Mouse (Mus musculus) left cerebral cortex, adult 11 months (tissue): ENCODE measurements around the gene Lpar3.
"Not testable (repeated sequence)": the region's sequence is repeated elsewhere in the genome, so short reads cannot be mapped to it uniquely, and the experiment has no call there.

Experiments
- DNase-seq: peaks from one replicate; pipeline ENCODE4 v3.0.0; 2022; ENCODE audit warnings: low spot score

The Lpar3 gene

GRCm38 (mm10) chr3:146209759-146210158, 11.0 kb upstream of the Lpar3 start:
- not testable (repeated sequence) for DNase-seq

DNA sequence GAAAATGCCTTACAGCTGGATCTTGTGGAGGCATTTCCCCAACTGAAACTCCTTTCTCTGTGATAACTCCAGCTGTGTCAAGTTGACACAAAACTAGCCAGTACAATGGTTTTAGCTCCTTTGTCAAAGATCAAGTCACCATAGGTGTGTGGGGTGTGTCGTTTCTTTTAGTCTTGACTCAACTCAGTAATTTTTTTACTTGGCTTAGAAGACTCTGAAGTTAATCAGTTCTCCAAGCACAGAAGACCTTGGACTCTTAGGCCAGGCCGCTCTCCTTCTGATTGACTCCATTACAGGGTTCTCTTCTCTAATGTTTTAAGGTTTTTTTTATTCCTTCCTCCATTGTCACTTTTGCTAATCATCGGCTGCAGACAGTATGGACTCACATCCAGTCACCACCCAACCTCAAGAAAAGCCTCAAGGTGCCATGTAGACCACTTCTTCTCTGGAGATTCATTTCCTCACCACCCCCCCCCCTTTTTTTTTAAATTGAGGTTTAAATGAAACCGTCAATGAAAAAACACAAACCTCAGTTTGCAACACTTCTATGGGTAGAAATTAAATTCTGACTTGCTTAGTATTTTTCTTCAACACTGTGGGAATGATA, 9.5 kb upstream of the Lpar3 start:
- DNase-seq: no peak

DNA sequence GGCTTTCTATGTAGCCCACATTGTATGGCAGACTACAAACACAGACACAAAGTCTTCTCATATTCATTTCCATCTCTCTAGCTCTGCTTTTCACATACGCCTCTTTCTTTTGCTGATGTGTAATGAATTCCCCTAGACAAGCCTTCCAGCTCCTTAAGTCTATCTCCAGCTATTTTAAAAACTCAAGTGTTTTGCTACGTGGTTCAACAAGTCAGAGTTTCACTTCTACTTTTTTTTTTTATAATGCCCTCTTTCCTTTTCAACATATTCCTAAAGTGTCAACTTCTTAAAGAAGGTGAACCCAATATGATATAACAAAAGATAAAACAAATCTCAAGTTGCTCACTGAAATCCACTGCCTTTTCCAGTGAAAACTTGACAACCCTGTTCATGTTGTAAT, 8.8 kb upstream of the Lpar3 start:
- DNase-seq: no peak

DNA sequence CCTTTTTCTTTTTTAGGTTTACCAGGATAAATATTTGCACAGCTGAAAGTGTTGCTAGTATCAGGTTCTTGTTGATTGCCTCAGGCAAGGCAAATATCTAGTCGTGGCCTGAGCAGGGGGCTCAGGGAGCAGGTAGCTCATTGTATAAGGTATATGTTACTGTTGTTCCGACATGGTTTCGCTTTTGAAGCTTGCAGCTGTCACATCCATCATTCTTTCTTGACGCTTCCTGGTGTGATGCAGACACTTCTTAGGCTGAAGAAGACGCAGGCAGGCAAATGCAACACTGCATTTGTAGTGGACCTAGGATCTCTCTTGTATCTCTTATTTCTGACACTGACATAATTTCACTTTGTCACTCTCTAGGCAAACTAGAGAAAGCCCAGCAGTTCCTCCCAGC, 7.4 kb upstream of the Lpar3 start:
- DNase-seq: no peak

DNA sequence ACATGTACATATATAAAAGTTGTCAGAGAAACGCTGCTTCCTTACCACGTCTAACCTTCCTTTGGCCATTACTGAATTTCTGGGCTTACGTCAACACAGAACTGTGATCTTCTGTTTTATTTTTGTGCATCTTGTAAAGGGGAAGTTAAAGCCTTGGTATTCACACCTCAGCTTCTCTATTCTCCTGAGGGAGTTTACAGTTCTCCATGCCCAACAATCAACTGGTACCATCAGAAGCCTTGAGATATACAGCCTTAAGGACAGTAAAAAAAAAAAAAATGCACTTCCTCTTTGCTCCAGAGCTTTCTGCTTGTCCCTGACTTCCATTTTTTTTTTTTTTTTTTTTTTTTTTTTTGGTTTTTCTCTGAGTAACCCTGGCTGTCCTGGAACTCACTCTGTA, 4.2 kb upstream of the Lpar3 start:
- DNase-seq: no peak

- no peak for DNase-seq
Observed at GRCm38 (mm10) chr3:146224271-146224670, 3.5 kb downstream of the Lpar3 start.

DNA sequence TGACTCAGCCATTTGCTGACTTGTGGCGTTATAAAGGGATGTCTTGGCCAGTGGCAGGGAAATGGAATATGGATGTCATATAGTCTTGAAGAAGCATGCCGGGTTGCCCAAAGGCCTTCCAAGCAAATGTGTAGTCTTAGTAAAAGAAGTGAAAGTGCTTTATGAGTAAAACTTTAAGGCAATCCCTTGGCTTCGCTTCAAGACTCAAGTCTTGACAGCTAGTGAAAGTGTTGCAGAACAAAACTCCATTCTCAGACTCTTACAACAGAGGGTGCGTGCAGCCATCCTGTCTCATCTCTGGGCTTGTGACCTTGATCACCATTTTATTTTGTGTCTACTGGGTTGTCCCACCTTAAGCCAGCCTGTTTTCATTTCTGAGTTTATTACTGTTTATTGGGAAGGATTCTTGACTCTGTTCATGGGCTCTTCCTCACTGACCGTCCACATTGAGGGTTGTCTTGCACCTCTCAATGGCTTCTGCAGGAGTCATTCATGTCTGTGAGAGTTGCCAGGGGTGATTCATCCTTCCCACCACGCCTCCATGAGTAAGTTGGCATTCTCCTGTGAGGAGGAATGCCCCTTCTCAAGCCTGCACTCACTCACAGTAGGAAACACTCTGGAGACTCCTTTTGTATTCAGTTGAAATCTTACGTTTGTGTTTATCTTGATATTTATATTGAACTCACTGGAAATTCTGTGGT, 4.4 kb downstream of the Lpar3 start:
- DNase-seq: no peak

GRCm38 (mm10) chr3:146227427-146227826, 6.7 kb downstream of the Lpar3 start:
- DNase-seq: no peak

DNA sequence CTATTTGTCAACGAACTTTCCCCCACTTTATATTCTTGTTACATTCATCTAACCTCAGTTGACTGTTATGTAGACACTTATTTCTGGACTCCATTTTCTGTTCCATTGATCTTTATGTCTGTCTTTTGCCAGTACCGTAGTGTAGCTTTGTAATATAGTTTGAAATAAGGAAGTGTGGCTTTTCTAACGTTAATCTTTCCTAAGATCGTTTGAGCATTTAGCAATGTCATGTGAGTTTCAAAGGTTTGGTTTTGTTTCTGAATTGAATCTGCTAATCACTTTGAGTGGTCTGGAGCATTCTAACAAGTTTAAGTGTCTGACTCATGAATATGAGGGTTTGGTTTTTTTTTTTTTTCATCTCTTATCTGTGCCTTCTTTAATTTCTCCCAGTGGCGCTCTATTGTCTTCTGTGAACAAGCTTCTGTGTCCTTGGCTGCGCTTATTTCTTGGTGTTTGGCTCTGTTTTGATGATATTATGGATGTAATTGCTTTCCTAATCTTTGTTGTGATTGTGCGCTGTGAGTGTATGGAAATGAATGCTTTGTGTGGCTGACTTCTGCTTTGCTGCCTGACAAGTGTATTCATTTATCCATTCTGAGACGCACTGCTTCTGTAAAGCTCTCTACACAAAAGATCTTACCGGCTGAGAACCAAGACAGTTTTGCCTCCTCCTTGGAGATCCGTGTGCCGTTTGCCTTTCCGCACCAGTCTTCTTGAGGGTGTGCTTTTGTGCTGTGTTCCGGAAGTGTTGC, 8.0 kb downstream of the Lpar3 start:
- DNase-seq: no peak

DNA sequence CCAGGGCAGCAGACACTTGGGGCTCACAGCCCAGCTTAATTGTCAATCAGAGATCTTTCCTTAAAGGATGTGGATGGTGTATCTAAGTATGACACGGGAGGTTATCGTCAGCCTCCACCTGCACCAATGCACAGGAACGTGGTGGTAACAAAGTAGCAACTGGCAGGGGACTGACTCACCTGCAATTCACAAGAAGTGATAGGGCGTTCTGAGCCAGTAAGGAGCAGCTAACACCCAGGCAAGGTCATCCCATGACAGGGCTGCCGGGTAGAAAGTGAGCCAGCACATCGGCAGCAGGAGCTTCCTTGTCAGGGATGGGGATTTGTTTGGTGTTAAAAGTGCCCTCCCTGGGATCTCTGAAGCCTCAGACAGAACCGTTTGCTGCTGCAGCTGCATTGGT, 11.9 kb downstream of the Lpar3 start:
- DNase-seq: no peak

DNA sequence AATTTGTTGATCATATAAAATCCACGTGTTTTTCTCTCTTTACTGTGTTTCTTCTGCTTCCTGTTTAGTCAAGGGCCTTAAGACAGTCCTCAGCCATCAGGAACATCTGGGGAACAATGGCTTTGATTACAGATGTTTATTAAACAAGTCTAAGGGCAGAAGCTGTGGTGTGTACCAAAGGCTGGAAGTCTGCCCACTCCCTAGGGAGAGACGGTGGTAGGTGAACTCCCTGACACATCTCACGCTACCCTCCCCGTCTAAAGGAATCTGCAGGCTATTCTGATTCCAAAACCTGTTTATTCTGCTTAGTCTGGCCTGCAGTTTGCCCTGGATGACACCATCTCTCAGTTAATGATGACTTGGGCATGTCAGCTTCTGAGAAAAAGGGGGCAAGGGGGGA, 13.0 kb downstream of the Lpar3 start:
- no peak for DNase-seq

DNA sequence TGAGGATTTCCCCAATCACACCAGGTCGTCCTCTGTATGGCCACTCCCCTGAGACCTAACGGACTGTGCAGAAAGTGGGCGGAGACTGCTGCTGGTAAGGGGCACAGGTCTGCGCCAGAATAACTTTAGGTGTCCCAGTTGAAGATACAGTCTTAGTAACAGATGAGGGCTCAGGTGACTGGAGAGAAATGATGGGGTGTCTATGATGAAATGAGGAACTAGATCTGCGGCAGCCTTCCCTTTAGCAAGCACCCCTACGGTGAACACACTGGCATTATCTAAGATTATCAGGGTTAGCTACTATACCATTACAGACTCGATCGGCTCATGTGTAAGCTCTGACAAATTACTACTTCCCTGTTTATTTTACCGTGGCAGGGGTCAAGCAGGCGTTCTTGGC, 13.8 kb downstream of the Lpar3 start:
- DNase-seq: no peak

GRCm38 (mm10) chr3:146236280-146236679, 15.5 kb downstream of the Lpar3 start:
- DNase-seq: no peak

- DNase-seq: no peak
Observed at GRCm38 (mm10) chr3:146237676-146238075, 16.9 kb downstream of the Lpar3 start.

DNA sequence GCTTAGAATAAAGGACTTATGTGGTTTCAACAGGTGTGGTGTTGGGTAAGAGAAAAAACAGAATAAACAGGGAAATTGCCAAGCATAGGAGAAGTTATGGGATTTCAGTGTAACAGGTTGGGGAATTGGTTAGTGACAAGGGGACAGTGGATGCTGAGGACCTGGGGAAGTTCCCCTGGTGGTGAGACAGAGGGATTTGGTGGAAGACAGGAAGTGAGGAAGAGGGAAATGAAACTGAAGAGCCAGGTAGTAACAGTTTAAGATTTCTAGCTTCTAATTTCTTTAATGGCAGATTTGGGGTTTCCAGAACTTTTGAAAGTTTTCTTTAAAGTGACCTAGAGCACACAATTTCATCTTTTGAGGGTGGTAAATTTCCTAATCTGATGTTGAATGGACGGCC, 23.9 kb downstream of the Lpar3 start:
- no peak for DNase-seq

DNA sequence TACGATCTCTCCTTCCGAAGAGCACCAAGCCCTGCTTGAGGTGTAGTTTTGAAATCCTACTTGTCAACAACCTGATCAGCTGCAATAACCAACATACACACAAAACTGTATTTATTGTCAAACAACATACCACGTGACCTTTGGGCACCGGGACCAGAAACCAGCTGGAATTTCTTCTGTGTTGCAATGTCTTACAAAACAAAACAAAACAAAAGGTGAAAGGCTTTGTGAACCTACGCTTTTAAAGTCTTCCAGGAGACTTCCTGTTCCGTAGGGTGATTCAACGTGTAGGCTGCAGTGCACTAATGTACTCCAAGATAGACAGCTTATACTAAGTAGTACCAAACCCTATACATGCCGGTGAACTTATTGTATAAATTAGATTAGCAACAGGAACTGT, 25.8 kb downstream of the Lpar3 start:
- DNase-seq: no peak

- no peak for DNase-seq
Observed at GRCm38 (mm10) chr3:146246992-146247391, 26.2 kb downstream of the Lpar3 start.

GRCm38 (mm10) chr3:146249895-146250294, 29.1 kb downstream of the Lpar3 start:
- no peak for DNase-seq

- no peak for DNase-seq
Observed at GRCm38 (mm10) chr3:146251771-146252170, 31.0 kb downstream of the Lpar3 start.

DNA sequence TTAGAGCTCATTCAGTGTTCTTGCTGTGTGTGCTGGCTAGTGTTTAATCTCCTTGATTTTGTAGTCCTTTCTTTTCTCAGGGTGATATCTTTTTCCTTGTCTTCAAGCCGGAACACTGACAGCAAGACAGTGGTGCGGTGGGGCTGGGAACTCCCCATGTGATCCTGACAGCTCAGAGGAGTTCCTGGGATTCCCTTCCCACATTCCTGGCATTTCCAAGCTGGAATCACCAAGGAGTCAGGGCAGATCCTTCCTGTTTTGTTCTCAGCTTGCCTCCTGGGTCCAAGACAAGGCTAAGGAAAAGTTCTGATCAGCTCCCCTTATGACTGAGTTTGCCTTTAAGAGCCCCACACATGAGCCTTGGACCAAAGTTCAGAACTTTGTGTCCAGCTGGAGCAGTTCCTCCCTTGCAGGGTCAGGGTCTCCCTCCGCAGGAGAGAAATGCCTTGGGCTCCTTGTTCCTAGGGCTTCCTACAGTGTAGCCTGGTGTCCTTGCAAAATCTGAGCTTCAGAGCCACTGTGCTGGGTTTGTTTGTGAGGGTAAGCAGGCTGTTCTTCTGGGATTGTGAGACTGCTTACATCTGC, 33.1 kb downstream of the Lpar3 start:
- DNase-seq: no peak

DNA sequence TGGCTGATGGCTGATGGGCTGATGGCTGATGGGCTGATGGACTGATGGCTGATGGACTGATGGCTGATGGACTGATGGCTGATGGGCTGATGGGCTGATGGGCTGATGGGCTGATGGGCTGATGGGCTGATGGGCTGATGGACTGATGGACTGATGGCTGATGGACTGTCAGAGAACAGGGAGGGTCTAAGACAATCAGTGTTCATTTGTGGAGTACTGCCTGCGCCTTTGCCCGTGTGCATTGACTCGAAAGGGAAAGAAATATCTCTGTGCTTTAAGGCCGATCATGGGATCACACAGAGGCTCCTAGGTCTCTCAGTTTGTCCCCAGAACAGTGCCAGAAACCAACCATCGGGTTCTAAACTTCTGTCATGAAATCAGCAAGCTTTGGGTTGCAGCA, 34.4 kb downstream of the Lpar3 start:
- no peak for DNase-seq

- no peak for DNase-seq
Observed at GRCm38 (mm10) chr3:146257483-146258122, 36.8 kb downstream of the Lpar3 start.

DNA sequence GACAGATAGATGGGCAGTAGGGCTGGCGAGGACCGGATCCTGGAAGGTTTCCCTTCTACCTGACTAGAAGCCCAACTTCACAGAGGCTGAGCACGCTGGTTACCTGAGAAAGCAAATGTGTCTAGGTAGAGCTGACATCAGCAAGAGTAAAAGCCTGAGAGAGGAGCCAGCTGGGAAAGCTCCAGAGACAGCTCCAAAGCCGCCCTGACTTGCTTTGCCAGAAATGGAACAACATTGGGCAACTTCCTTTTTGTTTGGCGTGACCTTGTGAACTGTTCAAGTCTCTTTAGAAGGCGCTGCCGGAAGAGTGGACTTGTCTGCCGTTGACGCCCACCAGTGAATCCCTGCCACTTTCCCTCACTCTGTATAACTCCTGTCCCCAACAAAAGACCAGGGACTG, 39.4 kb downstream of the Lpar3 start:
- DNase-seq: no peak
